Mouse (Mus musculus) layer of hippocampus, adult 9-11 months (tissue): Measurements from ENCODE around the gene Gna13.
A peak's percentile ranks its signal among the peaks of the same experiment; 100 is the strongest.

Experiments used
- DNase-seq: peaks from one replicate; pipeline ENCODE4 v3.0.0; 2022

Gene Gna13

GRCm38 (mm10) chr11:109377477-109377876 lies 14.8 kb downstream of the Gna13 start:
- DNase-seq = no peak

- DNase-seq = no peak
Observed at GRCm38 (mm10) chr11:109378051-109378450, 15.4 kb downstream of the Gna13 start.

- no peak for DNase-seq
Observed at GRCm38 (mm10) chr11:109380662-109381061, 18.0 kb downstream of the Gna13 start.

GRCm38 (mm10) chr11:109385296-109385695 lies 22.7 kb downstream of the Gna13 start:
- DNase-seq = no peak

GRCm38 (mm10) chr11:109389046-109389445 lies 26.4 kb downstream of the Gna13 start:
- DNase-seq = no peak

- no peak for DNase-seq
Observed at GRCm38 (mm10) chr11:109391200-109391599, 28.6 kb downstream of the Gna13 start.

- DNase-seq = no peak
Observed at GRCm38 (mm10) chr11:109391760-109392159, 29.1 kb downstream of the Gna13 start.

GRCm38 (mm10) chr11:109392601-109393000 lies 30.0 kb downstream of the Gna13 start:
- no peak for DNase-seq

- DNase-seq = no peak
Observed at GRCm38 (mm10) chr11:109394758-109395157, 32.1 kb downstream of the Gna13 start.

- no peak for DNase-seq
Observed at GRCm38 (mm10) chr11:109395291-109395690, 32.7 kb downstream of the Gna13 start.

- no peak for DNase-seq
Observed at GRCm38 (mm10) chr11:109406431-109406830, 43.8 kb downstream of the Gna13 start.

- no peak for DNase-seq
Observed at GRCm38 (mm10) chr11:109410197-109410980, 47.8 kb downstream of the Gna13 start.

GRCm38 (mm10) chr11:109413617-109414016 lies 51.0 kb downstream of the Gna13 start, which contains the start of gene 9930022D16Rik:
Gene 9930022D16Rik (plus strand): TSS chr11:109413917.
- DNase-seq = no peak

GRCm38 (mm10) chr11:109414802-109415201 lies 52.2 kb downstream of the Gna13 start:
- no peak for DNase-seq

- no peak for DNase-seq
Observed at GRCm38 (mm10) chr11:109416709-109417420, 54.2 kb downstream of the Gna13 start.

- DNase-seq = peak; percentile 25
Observed at GRCm38 (mm10) chr11:109417472-109418040, 54.9 kb downstream of the Gna13 start.

- DNase-seq = no peak
Observed at GRCm38 (mm10) chr11:109419461-109419860, 56.8 kb downstream of the Gna13 start.

- no peak for DNase-seq
Observed at GRCm38 (mm10) chr11:109419961-109420566, 57.4 kb downstream of the Gna13 start.

- DNase-seq = no peak
Observed at GRCm38 (mm10) chr11:109420567-109420962, 57.9 kb downstream of the Gna13 start.

GRCm38 (mm10) chr11:109421205-109421604 lies 58.6 kb downstream of the Gna13 start:
- no peak for DNase-seq

- DNase-seq = no peak
Observed at GRCm38 (mm10) chr11:109422263-109422662, 59.6 kb downstream of the Gna13 start.

GRCm38 (mm10) chr11:109423294-109423693 lies 60.7 kb downstream of the Gna13 start:
- no peak for DNase-seq
